Mouse (Mus musculus): ENCODE data around the gene Ovol3.
A peak's percentile ranks its signal among the peaks of the same experiment; 100 is the strongest.

GRCm38 (mm10) chr7:30216723-30217151 lies 18.8 kb downstream of the Ovol3 start:
- no peak for TF ChIP-seq POLR2A (IDR thresholded peaks at IDR 0.05; ENCODE audit: borderline replicate concordance, low read depth, low read length)
- peak; percentile 78 for TF ChIP-seq CTCF (IDR thresholded peaks at IDR 0.05; ENCODE audit: low read depth, low read length)
